Comparison of ENCODE assay signal across 26 mouse cellular contexts in the genomic region with DNA sequence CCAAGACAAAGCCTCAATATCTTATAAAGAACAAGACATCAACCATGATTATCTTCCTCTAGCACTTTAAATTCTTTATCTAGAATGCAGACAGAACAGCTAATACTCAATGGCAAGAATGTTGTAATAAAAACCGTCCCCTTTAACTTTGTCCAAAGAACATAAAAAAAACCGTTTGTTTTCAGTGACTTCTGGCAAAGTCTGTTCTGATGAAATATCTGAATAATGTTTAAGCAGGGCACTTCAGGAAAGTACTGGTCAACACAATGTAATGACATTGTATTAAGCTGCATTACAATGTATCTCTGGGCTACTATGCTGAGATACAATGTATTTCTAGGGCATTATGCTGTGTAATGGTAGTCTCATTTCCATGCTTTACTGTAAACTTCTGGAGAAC. TPM values are rescaled to one million over a fixed set of nuclear protein-coding genes. Genes with fewer than 3 reads are reported as not detected.
DNase-seq lines count a peak whose midpoint lies in the region; ATAC-seq and TF ChIP-seq lines count a peak whose summit lies in the region.
"Had no signal": no experiment of that assay in that cellular context is flagged by ENCODE, and none has a peak within 500 bp of the region (broad histone marks: within the 10 kb centered on the region; RNA-seq: fewer than 3 reads in every experiment).

No protein-coding gene starts in this region.

- H3K4me1 ChIP-seq in liver, adult 2 months (ENCODE audit: control insufficient read depth, insufficient read depth, low read length) = peaks cover 21% of the 10 kb centered on the region
- no peaks in the 10 kb centered on the region for H3K4me1 ChIP-seq in liver, embryonic 12.5 days
- H3K4me1 ChIP-seq in liver, postnatal 0 days (ENCODE audit: insufficient read depth) = peaks cover 2% of the 10 kb centered on the region; the same call in 1 of the 2 replicates
- H3K4me1 ChIP-seq in liver, embryonic 11.5 days (replicated peaks; ENCODE audit: control insufficient read depth, insufficient read depth, low read length) = no peaks in the 10 kb centered on the region
- no peaks in the 10 kb centered on the region for H3K4me1 ChIP-seq in lung, embryonic 16.5 days (replicated peaks; ENCODE audit: control insufficient read depth, insufficient read depth, low read length)
- H3K4me1 ChIP-seq: embryonic facial prominence, embryonic 13.5 days; embryonic facial prominence, embryonic 15.5 days; forebrain, embryonic 10.5 days; forebrain, embryonic 12.5 days had no signal

- TF ChIP-seq POLR2A in liver, adult 2 months (IDR thresholded peaks at IDR 0.05; ENCODE audit: extremely low read depth, insufficient read depth, low read length) = no peak

- no peak for TF ChIP-seq CTCF in liver, adult 2 months (IDR thresholded peaks at IDR 0.05; ENCODE audit: low read depth, low read length)
- no peak for TF ChIP-seq CTCF in liver, postnatal 0 days (IDR thresholded peaks at IDR 0.05; ENCODE audit: low read depth)

- H3K36me3 ChIP-seq in liver, adult 2 months (ENCODE audit: control insufficient read depth, insufficient read depth, low read length) = peaks cover 34% of the 10 kb centered on the region
- H3K36me3 ChIP-seq in liver, embryonic 12.5 days = no peaks in the 10 kb centered on the region
- peaks cover 2% of the 10 kb centered on the region for H3K36me3 ChIP-seq in liver, postnatal 0 days (replicated peaks; ENCODE audit: insufficient read depth, low read length)
- H3K36me3 ChIP-seq in liver, embryonic 11.5 days (ENCODE audit: control insufficient read depth, insufficient read depth, low read length) = no peaks in the 10 kb centered on the region
- H3K36me3 ChIP-seq in lung, embryonic 16.5 days (ENCODE audit: control insufficient read depth, insufficient read depth, low read length) = no peaks in the 10 kb centered on the region
- H3K36me3 ChIP-seq: embryonic facial prominence, embryonic 13.5 days; embryonic facial prominence, embryonic 15.5 days; forebrain, embryonic 10.5 days; forebrain, embryonic 12.5 days had no signal

- peak; percentile 89 for DNase-seq in liver, adult 2 months (ENCODE audit: extremely low read depth, low read depth, low spot score)
- no peak for DNase-seq in liver, postnatal 0 days
- no peak for DNase-seq in liver, embryonic 11.5 days (ENCODE audit: low spot score)
- DNase-seq in lung, postnatal 25 days (ENCODE audit: low spot score) = no peak
- DNase-seq: adrenal gland, adult 2 months; adrenal gland, postnatal 10 days; adrenal gland, postnatal 25 days; cerebellum, adult 11 months; cerebellum, adult 18-20 months; cerebellum, adult 8-10 months; cerebellum, adult 9-11 months; cerebellum, postnatal 14 days; cerebellum, postnatal 36 days; embryo, embryonic 11 days had no signal

- H3K27ac ChIP-seq in liver, adult 2 months (replicated peaks; ENCODE audit: insufficient read depth, low read depth, low read length) = peak overlapping the region; percentile 27; the same call in 1 of the 2 replicates
- no peak overlapping the region for H3K27ac ChIP-seq in liver, embryonic 12.5 days
- peak overlapping the region; percentile 64; the same call in 1 of the 2 replicates for H3K27ac ChIP-seq in liver, postnatal 0 days (ENCODE audit: low read depth)
- no peak overlapping the region for H3K27ac ChIP-seq in liver, embryonic 11.5 days (ENCODE audit: low read depth, low read length)
- H3K27ac ChIP-seq in lung, embryonic 16.5 days (ENCODE audit: low read length) = no peak overlapping the region
- H3K27ac ChIP-seq: embryonic facial prominence, embryonic 13.5 days; embryonic facial prominence, embryonic 15.5 days; forebrain, embryonic 10.5 days; forebrain, embryonic 12.5 days had no signal

- TF ChIP-seq EP300 in liver, postnatal 0 days (IDR thresholded peaks at IDR 0.05; ENCODE audit: low read depth) = peak; percentile 15; the same call in 1 of the 2 replicates

- H3K9me3 ChIP-seq in liver, embryonic 12.5 days (replicated peaks) = no peaks in the 10 kb centered on the region
- no peaks in the 10 kb centered on the region for H3K9me3 ChIP-seq in liver, postnatal 0 days (ENCODE audit: low read length)
- H3K9me3 ChIP-seq in liver, embryonic 11.5 days (ENCODE audit: control insufficient read depth, low read length) = no peaks in the 10 kb centered on the region
- no peaks in the 10 kb centered on the region for H3K9me3 ChIP-seq in lung, embryonic 16.5 days (ENCODE audit: control insufficient read depth, low read length)
- H3K9me3 ChIP-seq: embryonic facial prominence, embryonic 13.5 days; embryonic facial prominence, embryonic 15.5 days; forebrain, embryonic 10.5 days; forebrain, embryonic 12.5 days had no signal

- peak overlapping the region; percentile 33; the same call in 1 of the 2 replicates for H3K4me3 ChIP-seq in liver, adult 2 months (ENCODE audit: insufficient read depth, low read depth, low read length)
- H3K4me3 ChIP-seq in liver, embryonic 12.5 days = no peak overlapping the region
- H3K4me3 ChIP-seq in liver, postnatal 0 days (ENCODE audit: low read depth, low read length) = no peak overlapping the region
- no peak overlapping the region for H3K4me3 ChIP-seq in liver, embryonic 11.5 days (ENCODE audit: low read depth, low read length)
- H3K4me3 ChIP-seq in lung, embryonic 16.5 days (ENCODE audit: low read length) = no peak overlapping the region
- H3K4me3 ChIP-seq: embryonic facial prominence, embryonic 13.5 days; embryonic facial prominence, embryonic 15.5 days; erythroblast, embryonic 14.5 days; forebrain, embryonic 10.5 days; forebrain, embryonic 12.5 days had no signal

- no peaks in the 10 kb centered on the region for H3K27me3 ChIP-seq in liver, adult 2 months (ENCODE audit: control insufficient read depth, insufficient read depth, low read length)
- H3K27me3 ChIP-seq in liver, embryonic 12.5 days (replicated peaks) = no peaks in the 10 kb centered on the region
- H3K27me3 ChIP-seq in liver, postnatal 0 days (ENCODE audit: insufficient read depth, low read length) = no peaks in the 10 kb centered on the region
- H3K27me3 ChIP-seq in liver, embryonic 11.5 days (replicated peaks; ENCODE audit: control insufficient read depth, insufficient read depth, low read length) = no peaks in the 10 kb centered on the region
- no peaks in the 10 kb centered on the region for H3K27me3 ChIP-seq in lung, embryonic 16.5 days (ENCODE audit: control insufficient read depth, insufficient read depth, low read depth, low read length)
- H3K27me3 ChIP-seq: embryonic facial prominence, embryonic 13.5 days; embryonic facial prominence, embryonic 15.5 days; forebrain, embryonic 12.5 days had no signal

- H3K79me2 ChIP-seq in liver, adult 2 months (ENCODE audit: control insufficient read depth, insufficient read depth, low read length) = peaks cover 12% of the 10 kb centered on the region; the same call in 1 of the 2 replicates

- WGBS in liver, adult 2 months = 11% methylated on average over 2 of the region's 2 CpGs
- 44% methylated on average over 2 of the region's 2 CpGs for whole genome bisulfite sequencing in liver, embryonic 12.5 days (ENCODE audit: insufficient replicate concordance)
- WGBS in liver, postnatal 0 days (ENCODE audit: insufficient replicate concordance) = 33% methylated on average over 2 of the region's 2 CpGs
- WGBS in liver, embryonic 11.5 days = 64% methylated on average over 2 of the region's 2 CpGs
- WGBS in lung, embryonic 16.5 days = 21% methylated on average over 2 of the region's 2 CpGs

- ATAC-seq in liver, embryonic 12.5 days = no peak
- peak; percentile 79 for ATAC-seq in liver, postnatal 0 days
- no peak for ATAC-seq in liver, embryonic 11.5 days (replicated peaks; ENCODE audit: low FRiP score)
- 0 out of 2 replicates have a peak, but pooled peaks have one; percentile 34 for ATAC-seq in lung, embryonic 16.5 days (ENCODE audit: low read depth)
- ATAC-seq: forebrain, embryonic 14.5 days had no signal

- H3K9ac ChIP-seq in liver, adult 2 months (ENCODE audit: low read depth, low read length) = no peak overlapping the region
- H3K9ac ChIP-seq in liver, embryonic 12.5 days = no peak overlapping the region
- H3K9ac ChIP-seq in liver, postnatal 0 days (replicated peaks) = no peak overlapping the region
- no peak overlapping the region for H3K9ac ChIP-seq in liver, embryonic 11.5 days (ENCODE audit: low read depth, low read length)
- H3K9ac ChIP-seq in lung, embryonic 16.5 days (ENCODE audit: low read length) = no peak overlapping the region
- H3K9ac ChIP-seq: embryonic facial prominence, embryonic 13.5 days; embryonic facial prominence, embryonic 15.5 days; forebrain, embryonic 12.5 days had no signal

- H3K4me2 ChIP-seq in liver, embryonic 12.5 days = no peak overlapping the region
- no peak overlapping the region for H3K4me2 ChIP-seq in liver, postnatal 0 days (ENCODE audit: low read depth, low read length)
- no peak overlapping the region for H3K4me2 ChIP-seq in liver, embryonic 11.5 days
- H3K4me2 ChIP-seq in lung, embryonic 16.5 days (ENCODE audit: low read depth, low read length) = no peak overlapping the region
- H3K4me2 ChIP-seq: embryonic facial prominence, embryonic 13.5 days; embryonic facial prominence, embryonic 15.5 days; forebrain, embryonic 12.5 days had no signal

RNA-seq across cellular contexts. Expression of a gene that starts 5.9 kb away (rescaled TPM):
- total RNA-seq in liver, adult 2 months (2014; rRNA removed) = 948 and 1,654 TPM in 2 replicates
- 164 and 169 TPM in 2 replicates for polyA plus RNA-seq in liver, adult 2 months (2012; rRNA removed)
- 0.13 TPM in 1 of 2 replicates, not detected in the other for polyA plus RNA-seq in liver, embryonic 12.5 days (2016; fragmentation: Nextera tagmentation; extraction: Ambion mirVana)
- polyA plus RNA-seq in liver, postnatal 0 days (2015; fragmentation: Nextera tagmentation; extraction: Ambion mirVana) = 225 and 244 TPM in 2 replicates
- not detected in 2 replicates for polyA plus RNA-seq in liver, embryonic 11.5 days (2014; fragmentation: Nextera tagmentation; extraction: Ambion mirVana)
- not detected in 2 replicates for polyA plus RNA-seq in lung, embryonic 16.5 days (2015; fragmentation: Nextera tagmentation; extraction: Ambion mirVana)
- total RNA-seq: adrenal gland, postnatal 25 days; common myeloid progenitor, adult 5-6 weeks; MEL had no signal
- polyA plus RNA-seq: adrenal gland, adult 2 months; C2C12; embryonic facial prominence, embryonic 11.5 days; embryonic facial prominence, embryonic 13.5 days; embryonic facial prominence, embryonic 15.5 days; erythroblast, embryonic 14.5 days; forebrain, embryonic 10.5 days; forebrain, embryonic 12.5 days; forebrain, embryonic 14.5 days had no signal

Comparison
In these comparisons a context has a peak if more than half of its experiments do, and no peak if none do; other contexts are left out.
1. H3K27ac ChIP-seq: peak in liver, adult 2 months (single experiment) and liver, postnatal 0 days (single experiment); none in liver, embryonic 12.5 days (single experiment), liver, embryonic 11.5 days (single experiment) and lung, embryonic 16.5 days (single experiment).
2. ATAC-seq: peak in liver, postnatal 0 days (single experiment) and lung, embryonic 16.5 days (single experiment); none in liver, embryonic 12.5 days (single experiment) and liver, embryonic 11.5 days (single experiment).
3. RNA of a gene that starts 5.9 kb away (polyA plus RNA-seq): 225 to 244 TPM in liver, postnatal 0 days and 164 to 169 TPM in liver, adult 2 months; 0.13 TPM in liver, embryonic 12.5 days, not detected in liver, embryonic 11.5 days and not detected in lung, embryonic 16.5 days; every median in the first group is over 100 times any median in the second.